Mouse (Mus musculus): ENCODE data around the gene Fancd2os.

The Fancd2os gene

GRCm38 (mm10) chr6:113600543-113601139, at the start of gene Fancd2os:
Gene Fancd2os (minus strand): TSS chr6:113600715.
- no peak for DNase-seq (ENCODE audit: low read depth, low spot score)

- DNase-seq (ENCODE audit: low read depth, low spot score), result no peak
Measured at GRCm38 (mm10) chr6:113650197-113650640, 49.7 kb upstream of the Fancd2os start.

GRCm38 (mm10) chr6:113649346-113650196, 49.1 kb upstream of the Fancd2os start:
- no peak for DNase-seq (ENCODE audit: low read depth, low spot score)

GRCm38 (mm10) chr6:113644808-113645207, 44.3 kb upstream of the Fancd2os start:
- no peak for DNase-seq (ENCODE audit: low read depth, low spot score)

- no peak for DNase-seq (ENCODE audit: low read depth, low spot score)
Measured at GRCm38 (mm10) chr6:113643967-113644366, 43.5 kb upstream of the Fancd2os start.

GRCm38 (mm10) chr6:113643021-113643420, 42.5 kb upstream of the Fancd2os start:
- no peak for DNase-seq (ENCODE audit: low read depth, low spot score)

GRCm38 (mm10) chr6:113642605-113643004, 42.1 kb upstream of the Fancd2os start:
- DNase-seq (ENCODE audit: low read depth, low spot score), result no peak

GRCm38 (mm10) chr6:113639201-113639600, 38.7 kb upstream of the Fancd2os start:
- DNase-seq (ENCODE audit: low read depth, low spot score), result no peak

GRCm38 (mm10) chr6:113638302-113639040, 38.0 kb upstream of the Fancd2os start, which contains the start of gene Irak2:
Gene Irak2 (plus strand): TSS chr6:113638467.
- no peak for DNase-seq (ENCODE audit: low read depth, low spot score)

- DNase-seq (ENCODE audit: low read depth, low spot score), result no peak
Measured at GRCm38 (mm10) chr6:113632863-113633262, 32.3 kb upstream of the Fancd2os start.

GRCm38 (mm10) chr6:113630322-113630721, 29.8 kb upstream of the Fancd2os start:
- DNase-seq (ENCODE audit: low read depth, low spot score), result no peak

- DNase-seq (ENCODE audit: low read depth, low spot score), result no peak
Measured at GRCm38 (mm10) chr6:113624989-113625770, 24.7 kb upstream of the Fancd2os start.

GRCm38 (mm10) chr6:113623941-113624751, 23.6 kb upstream of the Fancd2os start, which contains the start of gene Vhl:
Gene Vhl (plus strand): TSS chr6:113623959.
- no peak for DNase-seq (ENCODE audit: low read depth, low spot score)

GRCm38 (mm10) chr6:113623386-113623785, 22.9 kb upstream of the Fancd2os start:
- DNase-seq (ENCODE audit: low read depth, low spot score), result no peak

- no peak for DNase-seq (ENCODE audit: low read depth, low spot score)
Measured at GRCm38 (mm10) chr6:113615489-113615888, 15.0 kb upstream of the Fancd2os start.

- no peak for DNase-seq (ENCODE audit: low read depth, low spot score)
Measured at GRCm38 (mm10) chr6:113614997-113615396, 14.5 kb upstream of the Fancd2os start.

GRCm38 (mm10) chr6:113614152-113614551, 13.6 kb upstream of the Fancd2os start:
- no peak for DNase-seq (ENCODE audit: low read depth, low spot score)

- no peak for DNase-seq (ENCODE audit: low read depth, low spot score)
Measured at GRCm38 (mm10) chr6:113612258-113612969, 11.9 kb upstream of the Fancd2os start.

- no peak for DNase-seq (ENCODE audit: low read depth, low spot score)
Measured at GRCm38 (mm10) chr6:113609293-113609692, 8.8 kb upstream of the Fancd2os start.

- no peak for DNase-seq (ENCODE audit: low read depth, low spot score)
Measured at GRCm38 (mm10) chr6:113608871-113609270, 8.4 kb upstream of the Fancd2os start.

Measured in brain, embryonic 18.5 days (tissue).